Mouse (Mus musculus) NIH3T3 (cell line): ENCODE results near the gene Rfc5.

ENCODE experiments used
- DNase-seq: peaks from one replicate; pipeline ENCODE4 v3.0.0-alpha.2; 2012; ENCODE audit warnings: low read depth

Gene Rfc5

GRCm38 (mm10) chr5:117347011-117347410 lies 41.8 kb downstream of the Rfc5 start:
- DNase-seq: no peak

DNA sequence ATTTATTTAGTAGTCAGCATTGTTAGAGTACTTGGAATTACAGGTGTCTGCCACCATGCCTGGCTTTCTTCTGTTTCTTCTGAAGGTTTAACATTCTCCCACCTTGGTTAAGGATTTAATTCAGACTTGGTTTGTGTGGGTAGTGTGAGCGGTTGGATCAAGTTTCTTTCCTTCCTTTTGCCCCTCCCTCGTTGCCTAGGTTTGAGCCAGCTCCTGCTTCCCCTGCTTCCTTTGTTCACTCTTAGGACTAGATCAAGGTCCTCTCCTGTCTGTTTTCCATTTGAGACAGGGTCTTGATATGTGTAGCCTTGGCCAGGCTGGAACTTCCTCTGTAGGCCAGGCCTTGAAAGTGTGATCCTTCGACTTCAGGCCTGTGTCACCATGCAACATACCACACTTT lies 42.6 kb downstream of the Rfc5 start:
- DNase-seq: no peak

- no peak for DNase-seq
These were observed 43.3 kb downstream of the Rfc5 start for GRCm38 (mm10) chr5:117345432-117345976.

DNA sequence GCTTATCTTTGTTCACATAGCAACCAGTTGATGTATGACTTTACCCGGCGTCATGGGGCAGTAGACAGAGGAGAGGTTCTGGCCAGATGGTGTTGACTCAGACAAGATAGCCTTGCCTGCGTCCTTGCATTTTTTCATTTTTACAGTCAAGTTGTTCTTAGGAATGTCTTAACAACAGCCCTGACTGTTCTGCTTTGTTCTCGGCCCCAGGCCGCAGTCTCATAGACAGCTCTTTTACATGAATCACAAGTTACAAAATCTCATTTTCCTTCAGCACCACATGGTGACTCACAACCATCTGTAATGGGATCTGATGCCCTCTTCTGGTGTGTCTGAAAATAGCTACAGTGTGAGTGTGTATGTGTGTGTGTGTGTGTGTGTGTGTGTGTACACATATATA lies 44.4 kb downstream of the Rfc5 start:
- DNase-seq: peak; percentile 51

DNA sequence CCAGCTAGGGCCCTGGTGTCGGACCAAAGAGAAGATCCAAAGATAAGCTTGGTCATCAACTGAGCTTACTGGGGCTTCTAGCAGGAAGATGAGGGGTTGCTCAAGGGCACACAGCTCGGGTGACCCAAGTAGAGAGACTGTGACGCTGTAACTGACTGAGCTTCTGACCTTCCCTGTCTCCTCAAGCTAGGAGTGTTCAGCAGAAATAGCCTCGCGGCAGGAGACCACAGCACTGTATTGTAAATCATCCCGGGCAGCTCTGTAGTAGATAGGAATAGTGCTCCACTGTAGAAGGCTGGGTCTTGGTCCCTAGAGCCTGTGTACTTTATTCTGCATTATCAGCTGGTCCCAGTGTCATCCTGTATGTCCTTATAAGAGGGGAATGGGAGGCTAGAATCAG lies 47.0 kb downstream of the Rfc5 start:
- DNase-seq: no peak

DNA sequence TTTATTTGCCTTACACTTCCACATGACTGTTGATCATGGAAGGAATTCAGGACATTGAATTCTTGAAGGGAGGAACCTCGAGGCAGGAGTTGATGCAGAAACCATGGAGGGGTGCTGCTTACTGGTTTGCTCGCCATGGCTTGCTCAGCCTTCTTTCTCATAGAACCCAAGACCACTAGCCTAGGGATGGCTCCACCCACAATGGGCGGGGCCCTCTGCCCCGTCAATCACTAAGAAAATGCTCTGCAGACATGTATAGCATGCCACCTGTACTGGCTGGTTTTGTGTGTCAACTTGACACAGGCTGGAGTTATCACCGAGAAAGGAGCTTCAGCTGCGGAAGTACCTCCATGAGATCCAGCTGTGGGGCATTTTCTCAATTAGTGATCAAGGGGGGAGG lies 48.8 kb downstream of the Rfc5 start:
- DNase-seq: no peak

DNA sequence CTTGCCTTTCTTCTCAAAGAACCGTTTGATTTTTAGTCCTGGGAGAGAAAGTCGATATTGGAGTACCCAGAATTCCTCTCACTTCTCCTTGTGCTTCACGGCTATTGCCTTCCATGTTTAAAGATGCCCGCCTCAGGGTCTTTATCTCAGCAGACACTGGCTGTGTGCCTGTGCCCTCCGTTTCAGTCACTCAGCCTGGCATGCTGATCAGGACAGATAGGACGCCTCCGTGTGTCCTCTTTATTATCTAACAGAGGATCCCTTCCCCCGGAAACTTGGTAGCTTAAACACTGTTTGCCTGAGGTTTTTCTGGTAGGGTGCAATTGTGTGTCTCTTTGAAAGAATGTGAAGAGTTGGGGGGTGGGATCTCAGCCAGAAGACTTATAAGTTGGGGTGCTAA lies 50.3 kb downstream of the Rfc5 start:
- DNase-seq: no peak

DNA sequence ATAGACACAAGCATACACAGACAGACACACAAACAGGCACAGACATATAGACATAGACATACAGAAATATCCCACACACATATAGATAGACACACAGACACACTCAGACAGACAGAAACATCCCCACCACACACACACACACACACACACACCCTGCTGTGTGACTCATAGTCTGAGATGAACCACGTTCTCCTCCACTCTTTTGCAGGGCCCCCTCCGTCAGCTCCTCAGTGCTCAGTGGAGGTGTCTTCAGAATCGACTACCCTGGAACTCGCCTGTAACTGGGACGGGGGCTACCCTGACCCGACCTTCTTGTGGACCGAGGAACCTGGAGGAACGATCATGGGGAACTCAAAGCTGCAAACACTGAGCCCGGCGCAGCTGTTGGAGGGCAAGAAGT lies 50.8 kb downstream of the Rfc5 start:
- no peak for DNase-seq

DNA sequence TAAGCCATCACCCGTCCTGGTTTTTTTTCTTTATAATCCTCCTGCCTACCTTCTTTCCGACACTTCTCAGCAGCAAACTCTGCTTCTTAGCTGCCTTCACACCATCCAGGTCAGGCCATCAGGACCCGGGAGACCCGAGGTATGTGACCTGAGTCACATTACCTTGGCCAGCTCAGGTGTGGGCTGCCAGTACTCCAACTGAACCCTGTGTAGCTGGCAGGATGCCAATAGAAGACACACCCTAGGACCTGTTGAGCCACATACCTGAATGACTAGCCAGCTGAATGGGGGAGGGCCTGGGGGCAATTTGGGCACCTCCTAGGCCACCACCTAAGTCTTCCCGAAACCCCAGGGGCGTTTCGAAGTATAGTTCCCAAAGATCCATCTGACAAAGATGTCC lies 58.4 kb downstream of the Rfc5 start:
- no peak for DNase-seq
